Mouse (Mus musculus) stomach, postnatal 0 days (tissue): Measurements from ENCODE around the gene Cyth3.

Experiments used
- CTCF ChIP-seq: IDR thresholded peaks from 2 replicates; pipeline ENCODE4 v1.5.1; 2016; ENCODE audit warnings: antibody characterized with exemption, low read depth, mild to moderate bottlenecking, moderate library complexity
- EP300 ChIP-seq: optimal IDR thresholded peaks from 2 replicates; pipeline ENCODE3; 2016; ENCODE audit warnings: antibody characterized with exemption

DNA sequence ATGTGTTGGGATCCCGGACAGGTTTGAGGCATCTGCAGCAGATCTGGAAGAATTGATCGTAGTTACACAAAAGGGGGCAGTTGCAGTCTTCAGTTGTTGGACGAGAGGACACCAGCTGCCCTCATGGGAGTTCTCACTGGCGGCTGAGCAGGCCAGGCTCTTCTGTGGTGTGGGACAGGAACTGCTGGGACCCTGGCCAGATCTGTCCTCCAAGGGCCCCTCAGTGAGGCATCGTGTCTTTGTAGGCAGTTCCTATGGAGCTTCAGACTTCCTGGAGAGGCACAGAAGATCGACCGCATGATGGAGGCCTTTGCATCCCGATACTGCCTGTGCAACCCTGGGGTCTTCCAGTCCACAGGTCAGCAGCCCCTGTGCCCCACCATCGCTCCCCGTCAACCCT is 78.8 kb downstream of the Cyth3 start:
- TF ChIP-seq CTCF (no peak), EP300 (no peak)
